Mouse (Mus musculus): Measurements from ENCODE around the gene Actr5. TPM values are rescaled to one million over a fixed set of nuclear protein-coding genes. Genes with fewer than 3 reads are reported as not detected.

Actr5 gene
- polyA plus RNA-seq, 1 experiment from 2014 or later = 16.0 TPM

GRCm38 (mm10) chr2:158675161-158675560 lies 50.5 kb downstream of the Actr5 start:
- Histone ChIP-seq H3K27me3 (ENCODE audit: control insufficient read depth, insufficient read depth, low read length) (peaks cover 1% of the 10 kb centered on the region; the same call in 1 of the 2 replicates), H3K9ac (ENCODE audit: low read length) (no peak overlapping the region), H3K9me3 (ENCODE audit: control insufficient read depth, low read length) (no peaks in the 10 kb centered on the region), H3K36me3 (ENCODE audit: control insufficient read depth, insufficient read depth, low read length) (no peaks in the 10 kb centered on the region), H3K4me3 (ENCODE audit: low read depth, low read length) (no peak overlapping the region), H3K4me2 (no peak overlapping the region), H3K4me1 (ENCODE audit: control insufficient read depth, insufficient read depth, low read length) (peaks cover 14% of the 10 kb centered on the region), H3K27ac (ENCODE audit: low read depth, low read length) (no peak overlapping the region)
- WGBS = 92% methylated on average over 6 of the region's 6 CpGs
- DNase-seq (ENCODE audit: low spot score, missing footprints) (no peak), ATAC-seq (ENCODE audit: low FRiP score) (no peak)

GRCm38 (mm10) chr2:158675907-158676533 lies 51.3 kb downstream of the Actr5 start:
- Histone ChIP-seq H3K4me2 (no peak overlapping the region), H3K27ac (ENCODE audit: low read depth, low read length) (no peak overlapping the region), H3K9ac (ENCODE audit: low read length) (no peak overlapping the region), H3K9me3 (ENCODE audit: control insufficient read depth, low read length) (no peaks in the 10 kb centered on the region), H3K4me3 (ENCODE audit: low read depth, low read length) (no peak overlapping the region), H3K4me1 (ENCODE audit: control insufficient read depth, insufficient read depth, low read length) (peaks cover 16% of the 10 kb centered on the region), H3K36me3 (ENCODE audit: control insufficient read depth, insufficient read depth, low read length) (no peaks in the 10 kb centered on the region), H3K27me3 (ENCODE audit: control insufficient read depth, insufficient read depth, low read length) (no peaks in the 10 kb centered on the region)
- ATAC-seq (ENCODE audit: low FRiP score) (no peak), DNase-seq (ENCODE audit: low spot score, missing footprints) (no peak)
- 90% methylated on average over 12 of the region's 12 CpGs for WGBS

- ATAC-seq (ENCODE audit: low FRiP score) = no peak
- no peak for DNase-seq (ENCODE audit: low spot score, missing footprints)
- Histone ChIP-seq H3K36me3 (ENCODE audit: control insufficient read depth, insufficient read depth, low read length) (no peaks in the 10 kb centered on the region), H3K27me3 (ENCODE audit: control insufficient read depth, insufficient read depth, low read length) (no peaks in the 10 kb centered on the region), H3K4me2 (no peak overlapping the region), H3K4me3 (ENCODE audit: low read depth, low read length) (no peak overlapping the region), H3K9me3 (ENCODE audit: control insufficient read depth, low read length) (no peaks in the 10 kb centered on the region), H3K27ac (ENCODE audit: low read depth, low read length) (no peak overlapping the region), H3K4me1 (ENCODE audit: control insufficient read depth, insufficient read depth, low read length) (peaks cover 13% of the 10 kb centered on the region), H3K9ac (ENCODE audit: low read length) (no peak overlapping the region)
- WGBS = 58% methylated on average over 8 of the region's 8 CpGs
Observed at GRCm38 (mm10) chr2:158677946-158678345, 53.3 kb downstream of the Actr5 start.

- no peaks in the 10 kb centered on the region for H3K27me3 ChIP-seq (ENCODE audit: control insufficient read depth, insufficient read depth, low read length)
- 92% methylated on average over 7 of the region's 7 CpGs for WGBS
Observed at GRCm38 (mm10) chr2:158679091-158679490, 54.4 kb downstream of the Actr5 start.

GRCm38 (mm10) chr2:158680357-158680889 lies 55.7 kb downstream of the Actr5 start:
- 58% methylated on average over 10 of the region's 10 CpGs for WGBS
- Histone ChIP-seq H3K27ac (ENCODE audit: low read depth, low read length) (no peak overlapping the region), H3K4me1 (ENCODE audit: control insufficient read depth, insufficient read depth, low read length) (peaks cover 10% of the 10 kb centered on the region)

More at GRCm38 (mm10) chr2:158679091-158679490, 54.4 kb downstream of the Actr5 start:
- no peaks in the 10 kb centered on the region for H3K9me3 ChIP-seq (ENCODE audit: control insufficient read depth, low read length)
- H3K36me3 ChIP-seq (ENCODE audit: control insufficient read depth, insufficient read depth, low read length) = no peaks in the 10 kb centered on the region
- H3K27ac ChIP-seq (ENCODE audit: low read depth, low read length) = no peak overlapping the region
- no peak overlapping the region for H3K4me3 ChIP-seq (ENCODE audit: low read depth, low read length)
- H3K4me1 ChIP-seq (ENCODE audit: control insufficient read depth, insufficient read depth, low read length) = peaks cover 10% of the 10 kb centered on the region
- H3K4me2 ChIP-seq = no peak overlapping the region
- no peak overlapping the region for H3K9ac ChIP-seq (ENCODE audit: low read length)
- ATAC-seq (ENCODE audit: low FRiP score) = no peak
- peak; percentile 73 for DNase-seq (ENCODE audit: low spot score, missing footprints)

GRCm38 (mm10) chr2:158681714-158682113 lies 57.0 kb downstream of the Actr5 start:
- H3K27ac ChIP-seq (ENCODE audit: low read depth, low read length) = no peak overlapping the region
- no peaks in the 10 kb centered on the region for H3K9me3 ChIP-seq (ENCODE audit: control insufficient read depth, low read length)
- no peak for ATAC-seq (ENCODE audit: low FRiP score)
- no peaks in the 10 kb centered on the region for H3K27me3 ChIP-seq (ENCODE audit: control insufficient read depth, insufficient read depth, low read length)
- H3K36me3 ChIP-seq (ENCODE audit: control insufficient read depth, insufficient read depth, low read length) = no peaks in the 10 kb centered on the region
- H3K4me2 ChIP-seq = no peak overlapping the region
- peak; percentile 67 for DNase-seq (ENCODE audit: low spot score, missing footprints)
- no peak overlapping the region for H3K4me3 ChIP-seq (ENCODE audit: low read depth, low read length)
- H3K4me1 ChIP-seq (ENCODE audit: control insufficient read depth, insufficient read depth, low read length) = peaks cover 10% of the 10 kb centered on the region
- H3K9ac ChIP-seq (ENCODE audit: low read length) = no peak overlapping the region
- 78% methylated on average over 6 of the region's 6 CpGs for WGBS

More at GRCm38 (mm10) chr2:158680357-158680889, 55.7 kb downstream of the Actr5 start:
- no peak overlapping the region for H3K4me3 ChIP-seq (ENCODE audit: low read depth, low read length)
- peak; percentile 85 for DNase-seq (ENCODE audit: low spot score, missing footprints)
- no peaks in the 10 kb centered on the region for H3K36me3 ChIP-seq (ENCODE audit: control insufficient read depth, insufficient read depth, low read length)
- H3K4me2 ChIP-seq = no peak overlapping the region
- H3K27me3 ChIP-seq (ENCODE audit: control insufficient read depth, insufficient read depth, low read length) = no peaks in the 10 kb centered on the region
- ATAC-seq (ENCODE audit: low FRiP score) = no peak; the same call in 1 of the 2 replicates
- H3K9me3 ChIP-seq (ENCODE audit: control insufficient read depth, low read length) = no peaks in the 10 kb centered on the region
- H3K9ac ChIP-seq (ENCODE audit: low read length) = peak overlapping the region; percentile 2; the same call in 1 of the 2 replicates

GRCm38 (mm10) chr2:158682344-158683037 lies 57.8 kb downstream of the Actr5 start:
- no peaks in the 10 kb centered on the region for H3K36me3 ChIP-seq (ENCODE audit: control insufficient read depth, insufficient read depth, low read length)
- H3K4me1 ChIP-seq (ENCODE audit: control insufficient read depth, insufficient read depth, low read length) = peaks cover 10% of the 10 kb centered on the region
- ATAC-seq (ENCODE audit: low FRiP score) (no peak), DNase-seq (ENCODE audit: low spot score, missing footprints) (peak; percentile 81)
- H3K9me3 ChIP-seq (ENCODE audit: control insufficient read depth, low read length) = no peaks in the 10 kb centered on the region
- no peak overlapping the region for H3K4me3 ChIP-seq (ENCODE audit: low read depth, low read length)
- no peaks in the 10 kb centered on the region for H3K27me3 ChIP-seq (ENCODE audit: control insufficient read depth, insufficient read depth, low read length)
- WGBS = 72% methylated on average over 11 of the region's 11 CpGs
- H3K4me2 ChIP-seq = no peak overlapping the region
- H3K9ac ChIP-seq (ENCODE audit: low read length) = no peak overlapping the region
- H3K27ac ChIP-seq (ENCODE audit: low read depth, low read length) = no peak overlapping the region

GRCm38 (mm10) chr2:158683038-158683413 lies 58.3 kb downstream of the Actr5 start:
- Histone ChIP-seq H3K4me1 (ENCODE audit: control insufficient read depth, insufficient read depth, low read length) (peaks cover 10% of the 10 kb centered on the region), H3K4me3 (ENCODE audit: low read depth, low read length) (no peak overlapping the region), H3K4me2 (no peak overlapping the region), H3K27me3 (ENCODE audit: control insufficient read depth, insufficient read depth, low read length) (no peaks in the 10 kb centered on the region), H3K36me3 (ENCODE audit: control insufficient read depth, insufficient read depth, low read length) (no peaks in the 10 kb centered on the region), H3K9ac (ENCODE audit: low read length) (no peak overlapping the region), H3K27ac (ENCODE audit: low read depth, low read length) (no peak overlapping the region), H3K9me3 (ENCODE audit: control insufficient read depth, low read length) (no peaks in the 10 kb centered on the region)
- DNase-seq (ENCODE audit: low spot score, missing footprints) = peak; percentile 79
- 21% methylated on average over 4 of the region's 4 CpGs for WGBS
- ATAC-seq (ENCODE audit: low FRiP score) = no peak

GRCm38 (mm10) chr2:158684247-158684843 lies 59.7 kb downstream of the Actr5 start:
- no peak for ATAC-seq (ENCODE audit: low FRiP score)
- DNase-seq (ENCODE audit: low spot score, missing footprints) = peak; percentile 57
- 66% methylated on average over 9 of the region's 9 CpGs for WGBS

More at GRCm38 (mm10) chr2:158684247-158684843, 59.7 kb downstream of the Actr5 start:
- peaks cover 8% of the 10 kb centered on the region for H3K4me1 ChIP-seq (ENCODE audit: control insufficient read depth, insufficient read depth, low read length)
- no peak overlapping the region for H3K4me2 ChIP-seq
- H3K27me3 ChIP-seq (ENCODE audit: control insufficient read depth, insufficient read depth, low read length) = no peaks in the 10 kb centered on the region
- no peaks in the 10 kb centered on the region for H3K9me3 ChIP-seq (ENCODE audit: control insufficient read depth, low read length)
- no peak overlapping the region for H3K9ac ChIP-seq (ENCODE audit: low read length)
- no peak overlapping the region for H3K4me3 ChIP-seq (ENCODE audit: low read depth, low read length)
- H3K36me3 ChIP-seq (ENCODE audit: control insufficient read depth, insufficient read depth, low read length) = no peaks in the 10 kb centered on the region
- H3K27ac ChIP-seq (ENCODE audit: low read depth, low read length) = no peak overlapping the region
